Mouse (Mus musculus) embryonic facial prominence, embryonic 13.5 days (tissue): ENCODE data around the gene Fam186b. TPM values are rescaled to one million over a fixed set of nuclear protein-coding genes. Genes with fewer than 3 reads are reported as not detected.

Experiments
- ATAC-seq: fragments of 200-750 bp; cut with Nextera tagmentation; 2 replicates; pipeline ENCODE4 v1.8.0; 2017; ENCODE audit warnings: low read depth; ENCODE audit not compliant: insufficient number of reproducible peaks, insufficient read depth, low FRiP score, low TSS enrichment
- H3K27ac ChIP-seq: fragments of 300-500 bp; sonication (generic); 2 replicates; pipeline ENCODE4 v1.5.1; 2015; ENCODE audit warnings: moderate library complexity, mild to moderate bottlenecking, inconsistent platforms
- H3K27me3 ChIP-seq: fragments of 300-500 bp; sonication (generic); 2 replicates; pipeline ENCODE4 v1.6.1; 2015; ENCODE audit warnings: mild to moderate bottlenecking, inconsistent platforms
- H3K36me3 ChIP-seq: fragments of 300-500 bp; sonication (generic); 2 replicates; pipeline ENCODE4 v1.6.1; 2015; ENCODE audit warnings: mild to moderate bottlenecking, inconsistent platforms
- H3K4me1 ChIP-seq: fragments of 300-500 bp; sonication (generic); 2 replicates; pipeline ENCODE4 v1.6.1; 2015; ENCODE audit warnings: inconsistent platforms
- H3K4me2 ChIP-seq: fragments of 300-500 bp; sonication (generic); 2 replicates; pipeline ENCODE4 v1.6.1; 2015; ENCODE audit warnings: moderate library complexity, mild to moderate bottlenecking, inconsistent platforms
- H3K4me3 ChIP-seq: fragments of 300-500 bp; sonication (generic); 2 replicates; pipeline ENCODE4 v1.5.1; 2015; ENCODE audit warnings: mild to moderate bottlenecking, inconsistent platforms
- H3K9ac ChIP-seq: fragments of 300-500 bp; sonication (generic); 2 replicates; pipeline ENCODE4 v1.6.1; 2015; ENCODE audit warnings: mild to moderate bottlenecking, inconsistent platforms
- H3K9me3 ChIP-seq: fragments of 300-500 bp; sonication (generic); 2 replicates; pipeline ENCODE4 v1.6.1; 2016; ENCODE audit warnings: inconsistent platforms
- WGBS: fragments of 180-500 bp; shearing (Covaris S2); methylation state at CpG from one replicate; pipeline ENCODE4 v1.1.7; 2015; ENCODE audit warnings: mixed read lengths; 5-methylcytosine and 5-hydroxymethylcytosine counted together
- polyA plus RNA-seq: library from polyadenylated mRNA; unstranded; fragments of >200 nt; fragmentation: Nextera tagmentation; extraction: Ambion mirVana; gene quantifications from 2 replicates; pipeline ENCODE4 v1.2.1, GENCODE M21; 2015

Gene Fam186b
- 0.12 and 0.42 TPM in 2 replicates for polyA plus RNA-seq

- WGBS: 1% methylated on average over 15 of the region's 17 CpGs
- Histone ChIP-seq H3K4me3 (peak within 1 kb of the TSS; percentile 67), H3K9me3 (no peaks in the 10 kb centered on the region), H3K9ac (peak within 1 kb of the TSS; percentile 79), H3K4me1 (peaks cover 20% of the 10 kb centered on the region), H3K27ac (peak within 1 kb of the TSS; percentile 85), H3K27me3 (no peaks in the 10 kb centered on the region), H3K4me2 (peak within 1 kb of the TSS; percentile 76), H3K36me3 (peaks cover 8% of the 10 kb centered on the region; the same call in 1 of the 2 replicates)
- ATAC-seq: peak; percentile 21; the same call in 1 of the 2 replicates
Measured at GRCm38 (mm10) chr15:99295484-99295981, at the start of gene Fam186b. Fam186b (minus strand) TSS chr15:99295888.

DNA sequence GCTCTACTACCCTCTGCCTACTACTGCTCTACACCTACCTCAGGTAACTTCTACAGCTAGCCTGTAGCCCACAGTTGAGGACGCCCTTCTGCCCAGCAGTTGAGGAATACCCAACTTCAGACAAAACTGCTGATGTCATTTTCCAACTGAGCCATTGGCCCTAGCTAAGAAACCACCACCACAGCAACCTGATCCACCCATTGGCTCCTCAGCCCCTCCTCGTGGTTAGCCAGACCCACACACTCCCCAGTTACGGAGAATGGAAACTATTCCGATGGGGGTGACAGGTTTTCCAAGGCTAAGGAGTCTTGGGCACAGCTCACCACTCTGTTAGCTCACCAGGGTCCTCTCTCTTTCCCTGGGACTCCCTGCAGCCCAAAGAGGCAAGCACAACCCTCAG lies 49.3 kb upstream of the Fam186b start:
- peak; percentile 54; the same call in 1 of the 2 replicates for ATAC-seq
- H3K4me3 ChIP-seq: no peak overlapping the region
- H3K4me1 ChIP-seq: peaks cover 63% of the 10 kb centered on the region
- H3K9ac ChIP-seq: no peak overlapping the region
- H3K36me3 ChIP-seq: no peaks in the 10 kb centered on the region
- peak overlapping the region; percentile 88 for H3K27ac ChIP-seq
- no peaks in the 10 kb centered on the region for H3K27me3 ChIP-seq
- 38% methylated on average over 4 of the region's 4 CpGs for WGBS
- no peaks in the 10 kb centered on the region for H3K9me3 ChIP-seq
- H3K4me2 ChIP-seq: 0 out of 2 replicates have a peak overlapping the region, but pooled peaks have one; percentile 27

DNA sequence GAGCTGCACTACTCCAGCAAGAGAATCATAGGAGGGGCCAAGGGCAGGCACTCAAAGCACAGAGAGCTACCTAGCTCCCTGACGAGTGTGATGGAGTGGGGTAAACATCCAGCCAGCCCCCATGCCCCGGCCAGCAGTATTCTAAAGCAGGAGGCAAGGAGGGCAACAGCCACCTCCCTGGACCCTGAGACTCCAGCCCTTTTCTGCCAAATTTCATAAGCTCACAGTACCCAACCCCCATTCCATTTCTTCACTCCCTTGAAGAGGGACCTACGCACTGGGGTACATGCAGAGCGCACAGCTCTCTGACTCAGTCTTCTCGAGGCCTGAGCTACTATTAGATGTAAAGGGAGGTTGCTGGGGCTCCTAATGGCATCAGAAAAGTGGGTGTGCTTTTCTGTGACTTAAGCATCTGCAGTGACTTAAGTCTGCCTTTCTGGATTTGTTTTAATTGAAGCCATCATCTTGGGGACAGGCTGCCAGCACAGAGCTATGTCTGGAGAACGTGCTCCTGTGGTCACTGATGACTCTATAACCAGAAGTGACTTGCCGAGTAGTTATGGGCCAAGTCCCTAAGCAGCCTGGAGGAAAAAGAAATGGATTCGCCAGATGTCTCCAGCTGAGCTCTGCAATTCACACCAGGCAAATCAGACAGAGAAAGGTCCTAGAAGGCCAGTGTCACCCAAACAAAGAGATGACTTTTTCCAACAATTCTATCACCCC lies 48.6 kb upstream of the Fam186b start:
- H3K4me3 ChIP-seq: no peak overlapping the region
- peak overlapping the region; percentile 52; the same call in 1 of the 2 replicates for H3K9ac ChIP-seq
- 0 out of 2 replicates have a peak, but pooled peaks have one; percentile 40 for ATAC-seq
- peaks cover 67% of the 10 kb centered on the region for H3K4me1 ChIP-seq
- WGBS: 36% methylated on average over 8 of the region's 8 CpGs
- no peaks in the 10 kb centered on the region for H3K27me3 ChIP-seq
- H3K36me3 ChIP-seq: no peaks in the 10 kb centered on the region
- H3K4me2 ChIP-seq: peak overlapping the region; percentile 27; the same call in 1 of the 2 replicates
- H3K9me3 ChIP-seq: no peaks in the 10 kb centered on the region
- H3K27ac ChIP-seq: peak overlapping the region; percentile 88

DNA sequence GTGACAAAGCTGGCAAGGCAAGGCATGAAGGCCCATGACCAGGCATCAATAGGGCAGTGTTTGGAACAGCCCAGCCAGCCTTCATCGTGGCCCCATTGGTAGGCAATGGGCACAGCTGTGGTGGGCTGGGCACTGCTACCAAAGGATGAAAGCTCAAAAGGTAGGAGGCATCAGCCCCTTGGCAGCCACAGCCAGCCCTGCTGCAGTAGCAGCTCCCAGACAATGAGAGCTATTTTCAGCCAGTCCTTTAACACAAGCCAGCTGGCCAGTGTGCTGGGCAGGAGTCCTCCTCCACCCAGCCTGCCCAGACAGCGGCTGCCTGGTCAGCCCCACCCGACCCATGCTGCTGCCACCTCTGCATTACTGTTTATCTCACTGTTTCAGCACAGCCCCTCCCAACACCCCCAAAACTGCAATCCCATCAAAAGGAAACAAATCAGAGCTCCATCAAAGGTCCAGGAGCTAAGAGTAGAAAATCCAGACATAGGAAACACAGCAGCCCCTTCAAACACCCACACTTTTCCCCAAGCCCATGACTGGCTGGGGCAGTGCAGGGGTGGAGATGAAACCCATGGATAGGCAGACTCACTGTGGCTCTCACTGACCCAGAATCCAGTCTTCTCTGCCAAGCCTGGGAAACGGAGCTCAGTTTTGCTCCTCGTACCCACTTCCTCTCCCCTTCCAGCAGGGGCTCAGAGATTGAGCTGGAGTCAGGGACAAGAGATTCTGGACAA lies 47.9 kb upstream of the Fam186b start:
- Histone ChIP-seq H3K9me3 (no peaks in the 10 kb centered on the region), H3K4me2 (peak overlapping the region; percentile 27), H3K36me3 (no peaks in the 10 kb centered on the region), H3K27ac (peak overlapping the region; percentile 88), H3K4me1 (peaks cover 73% of the 10 kb centered on the region), H3K4me3 (no peak overlapping the region), H3K27me3 (no peaks in the 10 kb centered on the region), H3K9ac (peak overlapping the region; percentile 52)
- peak; percentile 65; the same call in 1 of the 2 replicates for ATAC-seq
- 26% methylated on average over 5 of the region's 5 CpGs for WGBS

DNA sequence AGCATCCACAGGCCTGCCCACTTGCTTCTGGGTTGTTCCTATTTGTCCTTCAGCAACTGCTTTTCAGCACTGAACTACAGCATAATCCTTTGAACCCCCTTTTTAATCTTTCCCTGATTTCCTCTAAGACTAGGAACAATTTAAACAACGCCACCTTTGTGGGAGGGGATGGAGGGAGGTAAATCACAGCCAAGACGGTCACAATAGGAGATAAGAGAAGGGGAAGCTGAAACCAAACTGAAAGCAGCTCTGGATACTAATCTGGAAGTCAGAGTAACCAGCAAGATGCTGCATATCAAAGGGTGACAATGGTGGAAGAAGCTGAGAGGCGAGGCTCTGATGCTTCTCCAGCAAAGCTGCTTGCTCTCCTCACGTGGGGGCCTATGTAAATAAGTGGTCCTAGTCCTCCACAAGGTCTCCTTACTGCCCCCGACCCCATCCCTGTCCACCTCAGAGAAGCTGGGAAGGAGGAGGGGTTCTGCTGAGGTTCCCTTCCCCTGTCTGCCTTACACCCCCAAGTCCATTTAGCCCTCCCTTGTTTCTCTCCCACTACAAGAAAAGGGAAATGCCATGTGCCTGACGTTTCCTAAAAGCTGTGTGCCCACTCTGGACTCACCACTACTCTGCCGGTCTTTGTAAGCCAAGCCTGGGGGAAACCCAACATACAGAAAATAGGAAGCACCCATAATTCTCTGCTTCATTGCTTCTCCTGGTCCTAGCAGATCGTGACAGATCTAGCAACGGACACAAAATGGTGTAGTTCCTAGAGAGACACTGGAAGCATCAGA lies 46.7 kb upstream of the Fam186b start:
- no peak overlapping the region; the same call in 1 of the 2 replicates for H3K9ac ChIP-seq
- peak overlapping the region; percentile 88; the same call in 1 of the 2 replicates for H3K27ac ChIP-seq
- no peak overlapping the region for H3K4me3 ChIP-seq
- 68% methylated on average over 9 of the region's 9 CpGs for WGBS
- no peaks in the 10 kb centered on the region for H3K9me3 ChIP-seq
- no peaks in the 10 kb centered on the region for H3K27me3 ChIP-seq
- H3K36me3 ChIP-seq: 0 out of 2 replicates have a peak, but pooled peaks cover 2% of the 10 kb centered on the region
- no peak overlapping the region for H3K4me2 ChIP-seq
- peaks cover 70% of the 10 kb centered on the region for H3K4me1 ChIP-seq
- ATAC-seq: no peak

GRCm38 (mm10) chr15:99341102-99341501 lies 45.4 kb upstream of the Fam186b start:
- Histone ChIP-seq H3K4me1 (peaks cover 69% of the 10 kb centered on the region), H3K9ac (no peak overlapping the region), H3K9me3 (no peaks in the 10 kb centered on the region), H3K36me3 (0 out of 2 replicates have a peak, but pooled peaks cover 2% of the 10 kb centered on the region), H3K4me3 (no peak overlapping the region), H3K4me2 (no peak overlapping the region), H3K27me3 (no peaks in the 10 kb centered on the region), H3K27ac (no peak overlapping the region)
- 96% methylated on average over 3 of the region's 3 CpGs for WGBS
- ATAC-seq: no peak

- Histone ChIP-seq H3K4me3 (no peak overlapping the region), H3K36me3 (peaks cover 6% of the 10 kb centered on the region; the same call in 1 of the 2 replicates), H3K4me1 (peaks cover 72% of the 10 kb centered on the region), H3K4me2 (no peak overlapping the region), H3K27ac (0 out of 2 replicates have a peak overlapping the region, but pooled peaks have one; percentile 16), H3K9me3 (no peaks in the 10 kb centered on the region), H3K9ac (no peak overlapping the region), H3K27me3 (no peaks in the 10 kb centered on the region)
- WGBS: 39% methylated on average over 6 of the region's 6 CpGs
- no peak for ATAC-seq
Measured at GRCm38 (mm10) chr15:99339669-99340068, 44.0 kb upstream of the Fam186b start.

DNA sequence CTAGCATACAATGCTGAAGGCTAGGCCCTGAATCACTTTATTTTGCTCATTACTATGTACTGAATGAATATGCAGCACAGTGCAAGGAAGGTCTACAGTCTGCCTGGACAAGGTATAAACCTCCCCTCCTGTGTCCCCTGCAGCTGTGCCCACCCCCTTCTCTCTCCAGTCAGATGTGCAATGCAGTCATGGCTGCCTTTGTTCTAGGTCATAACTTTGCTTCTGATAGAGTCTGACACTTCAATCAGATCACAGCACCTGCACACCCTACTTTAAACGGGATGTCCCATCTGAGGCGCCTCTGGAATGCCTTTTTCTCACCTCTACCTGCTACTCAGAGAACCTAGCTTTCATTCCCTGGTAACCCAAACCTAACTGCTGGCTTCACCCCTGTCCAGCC lies 43.2 kb upstream of the Fam186b start:
- no peak for ATAC-seq
- H3K4me1 ChIP-seq: peaks cover 72% of the 10 kb centered on the region
- H3K9me3 ChIP-seq: no peaks in the 10 kb centered on the region
- H3K27ac ChIP-seq: no peak overlapping the region
- H3K4me3 ChIP-seq: no peak overlapping the region
- 68% methylated on average over 2 of the region's 2 CpGs for WGBS
- no peak overlapping the region for H3K4me2 ChIP-seq
- no peak overlapping the region for H3K9ac ChIP-seq
- peaks cover 6% of the 10 kb centered on the region; the same call in 1 of the 2 replicates for H3K36me3 ChIP-seq
- H3K27me3 ChIP-seq: no peaks in the 10 kb centered on the region

DNA sequence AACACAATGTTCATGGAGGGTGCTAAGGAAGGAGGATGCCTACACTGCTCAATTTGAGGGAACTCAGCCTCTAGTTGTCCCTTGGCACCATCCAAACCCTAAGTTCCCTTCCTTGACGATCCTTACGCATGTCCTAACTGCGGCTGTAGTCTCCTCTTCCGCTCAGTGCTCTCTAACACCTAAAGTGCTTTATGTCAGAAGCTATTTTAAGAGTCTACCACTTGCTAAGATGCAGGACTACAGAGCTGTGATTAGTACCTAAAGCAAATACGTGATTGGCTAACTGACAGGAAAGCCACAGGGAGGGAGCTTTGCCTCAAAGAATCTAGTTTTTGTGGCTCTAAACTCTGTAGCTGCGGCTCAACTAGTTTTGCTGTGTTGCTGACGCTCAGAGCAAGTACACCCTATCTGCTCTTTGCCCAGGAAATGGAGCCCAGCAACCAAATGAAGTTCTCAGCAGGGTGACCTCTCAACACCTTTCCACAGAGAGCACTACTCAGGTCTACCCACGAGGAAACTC lies 40.2 kb upstream of the Fam186b start:
- Histone ChIP-seq H3K4me3 (no peak overlapping the region), H3K9ac (no peak overlapping the region), H3K36me3 (peaks cover 16% of the 10 kb centered on the region; the same call in 1 of the 2 replicates), H3K27me3 (no peaks in the 10 kb centered on the region), H3K4me1 (peaks cover 65% of the 10 kb centered on the region), H3K4me2 (no peak overlapping the region), H3K9me3 (no peaks in the 10 kb centered on the region), H3K27ac (0 out of 2 replicates have a peak overlapping the region, but pooled peaks have one; percentile 98)
- WGBS: 80% methylated on average over 8 of the region's 8 CpGs
- ATAC-seq: no peak

DNA sequence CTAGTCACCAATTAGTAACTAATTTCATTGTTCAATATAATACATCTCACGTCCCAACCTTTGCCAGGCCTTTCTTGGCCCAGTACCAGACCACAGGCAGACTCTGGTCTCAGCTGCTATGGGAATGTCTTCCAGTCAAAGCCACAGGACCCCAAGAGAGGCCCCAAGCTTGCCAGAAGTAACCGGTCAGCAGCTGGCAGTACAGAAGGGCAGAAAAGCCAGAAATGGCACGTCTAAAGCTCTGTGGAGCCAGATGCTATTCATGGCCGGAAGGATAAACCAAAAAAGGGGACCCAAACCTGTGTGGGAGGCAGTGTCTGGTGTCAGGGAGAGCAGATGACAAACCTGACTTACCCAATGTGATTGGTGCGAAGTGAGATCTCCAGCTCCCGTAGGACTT lies 38.8 kb upstream of the Fam186b start:
- no peaks in the 10 kb centered on the region for H3K27me3 ChIP-seq
- peaks cover 54% of the 10 kb centered on the region for H3K4me1 ChIP-seq
- no peak overlapping the region for H3K4me3 ChIP-seq
- peaks cover 27% of the 10 kb centered on the region for H3K36me3 ChIP-seq
- H3K9me3 ChIP-seq: no peaks in the 10 kb centered on the region
- WGBS: 53% methylated on average over 6 of the region's 6 CpGs
- H3K4me2 ChIP-seq: peak overlapping the region; percentile 9; the same call in 1 of the 2 replicates
- no peak for ATAC-seq
- 0 out of 2 replicates have a peak overlapping the region, but pooled peaks have one; percentile 36 for H3K9ac ChIP-seq
- H3K27ac ChIP-seq: peak overlapping the region; percentile 98
